Mouse (Mus musculus): ENCODE data around the gene Rrnad1.

DNA sequence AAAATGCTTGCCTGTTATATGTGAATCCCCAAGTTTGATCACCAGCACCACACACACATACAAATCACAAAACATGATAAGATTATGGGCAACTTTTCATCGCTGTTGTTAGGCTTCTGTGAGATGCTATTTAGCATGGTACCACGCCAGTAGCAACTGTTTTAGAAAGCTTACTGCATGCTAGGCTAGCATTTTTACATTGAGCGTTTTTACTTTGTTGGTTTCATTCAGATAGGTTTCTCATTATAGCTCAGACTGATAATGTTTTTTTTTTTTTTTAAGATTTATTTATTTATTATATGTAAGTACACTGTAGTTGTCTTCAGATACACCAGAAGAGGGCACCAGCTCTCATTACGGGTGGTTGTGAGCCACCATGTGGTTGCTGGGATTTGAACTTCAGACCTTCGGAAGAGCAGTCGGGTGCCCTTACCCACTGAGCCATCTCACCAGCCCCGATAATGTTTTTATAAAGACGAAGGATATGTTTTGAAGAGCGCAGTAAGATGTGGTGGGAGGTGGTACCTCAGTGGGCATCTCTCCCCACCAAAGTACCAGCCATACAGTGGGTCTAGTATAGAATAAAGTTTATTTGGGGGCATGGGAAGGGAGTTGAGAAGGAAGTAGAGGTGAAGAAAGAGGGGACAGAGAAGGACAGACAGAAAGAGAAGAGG, 10.1 kb downstream of the Rrnad1 start:
- no peak for TF ChIP-seq GATA1 (IDR thresholded peaks at IDR 0.05; ENCODE audit: borderline replicate concordance, low read length)
- TF ChIP-seq TAL1 (conservative IDR thresholded peaks at IDR 0.05; ENCODE audit: low read depth, low read length) = no peak
- TF ChIP-seq CTCF (IDR thresholded peaks at IDR 0.05; ENCODE audit: low read depth, low read length) = no peak
- no peak for TF ChIP-seq GATA2 (IDR thresholded peaks at IDR 0.05; ENCODE audit: borderline replicate concordance, low read depth, low read length)
- no peak for TF ChIP-seq POLR2AphosphoS5 (IDR thresholded peaks at IDR 0.05; ENCODE audit: insufficient replicate concordance, low read depth, low read length)

All from G1E (cell line).